12 mouse cellular contexts compared by ENCODE assay signal in the genomic region with DNA sequence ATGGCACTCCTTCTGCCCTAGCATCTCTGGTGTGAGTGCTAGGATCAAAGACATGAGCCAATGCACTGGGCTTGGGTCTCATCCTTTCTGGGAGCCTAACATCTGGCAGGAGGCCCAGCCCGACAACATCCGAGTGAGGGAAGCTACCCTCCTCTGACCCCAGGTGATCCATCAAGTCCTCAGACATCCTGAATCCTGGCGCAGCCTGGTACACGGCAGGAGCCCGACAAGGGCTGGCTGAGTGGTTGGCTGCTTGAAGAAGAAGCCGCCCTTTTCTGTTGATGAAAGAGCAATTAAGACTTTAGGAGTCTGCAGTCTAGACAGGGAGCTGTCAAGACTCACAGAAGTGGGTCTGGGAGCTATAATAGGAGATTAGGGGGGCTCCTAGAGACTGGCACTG.
DNase-seq lines count a peak whose midpoint lies in the region; ATAC-seq and TF ChIP-seq lines count a peak whose summit lies in the region.
"Had no signal": no experiment of that assay in that cellular context is flagged by ENCODE, and none has a peak within 500 bp of the region (broad histone marks: within the 10 kb centered on the region; RNA-seq: fewer than 3 reads in every experiment).

No protein-coding gene starts in this region.

- TF ChIP-seq CTCF in testis, adult 2 months (IDR thresholded peaks at IDR 0.05; ENCODE audit: control insufficient read depth, insufficient read depth, insufficient replicate concordance, low read depth, low read length), result no peak

- H3K9me3 ChIP-seq in heart, embryonic 10.5 days, result no peaks in the 10 kb centered on the region
- no peaks in the 10 kb centered on the region for H3K9me3 ChIP-seq in midbrain, embryonic 12.5 days

- WGBS in heart, embryonic 10.5 days, result 22% methylated on average over 6 of the region's 6 CpGs
- 48% methylated on average over 6 of the region's 6 CpGs for WGBS in midbrain, embryonic 12.5 days

- intact Hi-C loops in heart, postnatal 10 days (cut with DNase I), result no loop called here

- no peak overlapping the region for H3K4me3 ChIP-seq in heart, embryonic 10.5 days
- H3K4me3 ChIP-seq in testis, adult 2 months (ENCODE audit: control insufficient read depth, low read depth, low read length), result peak overlapping the region; percentile 46
- no peak overlapping the region for H3K4me3 ChIP-seq in midbrain, embryonic 12.5 days
- H3K4me3 ChIP-seq: erythroblast, embryonic 14.5 days had no signal

- TF ChIP-seq POLR2A in testis, adult 2 months (IDR thresholded peaks at IDR 0.05; ENCODE audit: control insufficient read depth, low read depth, low read length), result no peak

- no peak for ATAC-seq in midbrain, embryonic 12.5 days (ENCODE audit: low FRiP score, low read depth)

- no peak overlapping the region for H3K9ac ChIP-seq in midbrain, embryonic 12.5 days (replicated peaks)

- H3K36me3 ChIP-seq in heart, embryonic 10.5 days, result no peaks in the 10 kb centered on the region
- H3K36me3 ChIP-seq in testis, adult 2 months (ENCODE audit: control insufficient read depth, insufficient read depth, low read length), result no peaks in the 10 kb centered on the region
- no peaks in the 10 kb centered on the region for H3K36me3 ChIP-seq in midbrain, embryonic 12.5 days

- peaks cover 6% of the 10 kb centered on the region; the same call in 1 of the 2 replicates for H3K27me3 ChIP-seq in heart, embryonic 10.5 days (ENCODE audit: insufficient read depth, poor library complexity, severe bottlenecking)
- H3K27me3 ChIP-seq in testis, adult 2 months (ENCODE audit: control insufficient read depth, insufficient read depth, low read length), result no peaks in the 10 kb centered on the region
- 0 out of 2 replicates have a peak, but pooled peaks cover 10% of the 10 kb centered on the region for H3K27me3 ChIP-seq in midbrain, embryonic 12.5 days

- peak overlapping the region; percentile 84 for H3K27ac ChIP-seq in heart, embryonic 10.5 days
- H3K27ac ChIP-seq in testis, adult 2 months (ENCODE audit: control insufficient read depth, insufficient read depth, low read depth, low read length), result no peak overlapping the region
- H3K27ac ChIP-seq in midbrain, embryonic 12.5 days (replicated peaks), result peak overlapping the region; percentile 97
- H3K27ac ChIP-seq: macrophage had no signal

- DNase-seq in heart, embryonic 10.5 days (ENCODE audit: low spot score), result peak; percentile 79
- DNase-seq in heart, postnatal 10 days, result no peak
- no peak for DNase-seq in testis, postnatal 14 days (ENCODE audit: low spot score)
- peak; percentile 77 for DNase-seq in yolk sac, embryonic 10.5 days (ENCODE audit: low spot score)
- DNase-seq in thymus, postnatal 4 days, result no peak
- no peak for DNase-seq in layer of hippocampus, postnatal 25 days (ENCODE audit: extremely low spot score in 1 of 2, low spot score in 1 of 2)
- DNase-seq: cerebellum, adult 9-11 months; gastrocnemius, postnatal 25 days had no signal

- H3K4me1 ChIP-seq in heart, embryonic 10.5 days, result peaks cover 76% of the 10 kb centered on the region
- H3K4me1 ChIP-seq in testis, adult 2 months (ENCODE audit: control insufficient read depth, insufficient read depth, low read length), result no peaks in the 10 kb centered on the region
- H3K4me1 ChIP-seq in midbrain, embryonic 12.5 days, result peaks cover 61% of the 10 kb centered on the region

- no peak overlapping the region for H3K4me2 ChIP-seq in midbrain, embryonic 12.5 days (replicated peaks)

Comparison
In these comparisons a context has a peak if more than half of its experiments do, and no peak if none do; other contexts are left out.
1. DNase-seq: peak in heart, embryonic 10.5 days (single experiment) and yolk sac, embryonic 10.5 days (single experiment); none in heart, postnatal 10 days (0 of 2), testis, postnatal 14 days (single experiment), thymus, postnatal 4 days (single experiment) and layer of hippocampus, postnatal 25 days (0 of 2).